Mouse (Mus musculus): ENCODE data around the gene Arglu1.

Gene Arglu1

GRCm38 (mm10) chr8:8658426-8659224 is 31.7 kb downstream of the Arglu1 start:
- DNase-seq (ENCODE audit: low spot score in 2 of 2): peak; percentile 52 to 74

GRCm38 (mm10) chr8:8657692-8658355 is 32.5 kb downstream of the Arglu1 start:
- no peak for DNase-seq (ENCODE audit: low spot score in 2 of 2)

- no peak for DNase-seq (ENCODE audit: low spot score in 2 of 2)
Observed at GRCm38 (mm10) chr8:8656578-8657441, 33.5 kb downstream of the Arglu1 start.

- DNase-seq (ENCODE audit: low spot score in 2 of 2): no peak
Observed at GRCm38 (mm10) chr8:8655346-8656340, 34.7 kb downstream of the Arglu1 start.

- no peak for DNase-seq (ENCODE audit: low spot score in 2 of 2)
Observed at GRCm38 (mm10) chr8:8653906-8654489, 36.3 kb downstream of the Arglu1 start.

- no peak for DNase-seq (ENCODE audit: low spot score in 2 of 2)
Observed at GRCm38 (mm10) chr8:8653343-8653742, 37.0 kb downstream of the Arglu1 start.

GRCm38 (mm10) chr8:8652388-8652787 is 37.9 kb downstream of the Arglu1 start:
- no peak for DNase-seq (ENCODE audit: low spot score in 2 of 2)

- DNase-seq (ENCODE audit: low spot score in 2 of 2): no peak
Observed at GRCm38 (mm10) chr8:8649944-8650343, 40.4 kb downstream of the Arglu1 start.

GRCm38 (mm10) chr8:8649536-8649935 is 40.8 kb downstream of the Arglu1 start:
- no peak for DNase-seq (ENCODE audit: low spot score in 2 of 2)

GRCm38 (mm10) chr8:8648686-8649085 is 41.6 kb downstream of the Arglu1 start:
- DNase-seq (ENCODE audit: low spot score in 2 of 2): no peak

GRCm38 (mm10) chr8:8647824-8648223 is 42.5 kb downstream of the Arglu1 start:
- no peak for DNase-seq (ENCODE audit: low spot score in 2 of 2)

GRCm38 (mm10) chr8:8647319-8647718 is 43.0 kb downstream of the Arglu1 start:
- DNase-seq (ENCODE audit: low spot score in 2 of 2): no peak

- no peak for DNase-seq (ENCODE audit: low spot score in 2 of 2)
Observed at GRCm38 (mm10) chr8:8644160-8644915, 46.0 kb downstream of the Arglu1 start.

GRCm38 (mm10) chr8:8640264-8640588 is 50.1 kb downstream of the Arglu1 start:
- DNase-seq (ENCODE audit: low spot score in 2 of 2): no peak

- DNase-seq (ENCODE audit: low spot score in 2 of 2): no peak
Observed at GRCm38 (mm10) chr8:8639569-8640263, 50.6 kb downstream of the Arglu1 start.

GRCm38 (mm10) chr8:8631394-8631793 is 58.9 kb downstream of the Arglu1 start:
- DNase-seq (ENCODE audit: low spot score in 2 of 2): no peak

- DNase-seq (ENCODE audit: low spot score in 2 of 2): no peak
Observed at GRCm38 (mm10) chr8:8624017-8624416, 66.3 kb downstream of the Arglu1 start.

GRCm38 (mm10) chr8:8623486-8623885 is 66.8 kb downstream of the Arglu1 start:
- DNase-seq (ENCODE audit: low spot score in 2 of 2): no peak

- DNase-seq (ENCODE audit: low spot score in 2 of 2): no peak
Observed at GRCm38 (mm10) chr8:8622476-8622875, 67.8 kb downstream of the Arglu1 start.
